Mouse (Mus musculus) cerebellum, postnatal 4 days (tissue): ENCODE results near the gene Ptch2.
A peak's percentile ranks its signal among the peaks of the same experiment; 100 is the strongest.

ENCODE experiments used
- DNase-seq, 2 experiments: peaks; one replicate each; pipeline ENCODE4 v3.0.0; 2022; ENCODE audit warnings: low spot score in 2 of 2, mixed read lengths in 1 of 2

Gene Ptch2

GRCm38 (mm10) chr4:117127991-117128686 lies 32.3 kb downstream of the Ptch2 start:
- no peak for DNase-seq

GRCm38 (mm10) chr4:117130790-117131189 lies 34.9 kb downstream of the Ptch2 start:
- DNase-seq = no peak

- no peak for DNase-seq
These were observed 35.3 kb downstream of the Ptch2 start for GRCm38 (mm10) chr4:117131198-117131597.

GRCm38 (mm10) chr4:117131890-117132793 lies 36.3 kb downstream of the Ptch2 start:
- peak in 1 of 2 experiments; percentile 52 for DNase-seq

- no peak for DNase-seq
These were observed 36.9 kb downstream of the Ptch2 start for GRCm38 (mm10) chr4:117132794-117133143.

- DNase-seq = no peak
These were observed 37.5 kb downstream of the Ptch2 start for GRCm38 (mm10) chr4:117133366-117133796.

- peak; percentile 92 to 97 for DNase-seq
These were observed 38.1 kb downstream of the Ptch2 start, which contains the start of gene Plk3 for GRCm38 (mm10) chr4:117133817-117134600. Plk3 (minus strand) TSS chr4:117133963.

- DNase-seq = no peak
These were observed 38.7 kb downstream of the Ptch2 start for GRCm38 (mm10) chr4:117134601-117134995.

- no peak for DNase-seq
These were observed 40.2 kb downstream of the Ptch2 start for GRCm38 (mm10) chr4:117136034-117136433.

- DNase-seq = no peak
These were observed 42.7 kb downstream of the Ptch2 start for GRCm38 (mm10) chr4:117138295-117139216.

- DNase-seq = no peak
These were observed 43.3 kb downstream of the Ptch2 start for GRCm38 (mm10) chr4:117139217-117139612.

GRCm38 (mm10) chr4:117140613-117141012 lies 44.7 kb downstream of the Ptch2 start:
- DNase-seq = no peak

- DNase-seq = no peak
These were observed 47.1 kb downstream of the Ptch2 start for GRCm38 (mm10) chr4:117143023-117143422.

- no peak for DNase-seq
These were observed 49.4 kb downstream of the Ptch2 start for GRCm38 (mm10) chr4:117145248-117145647.

- peak; percentile 69 to 85 for DNase-seq
These were observed 50.3 kb downstream of the Ptch2 start for GRCm38 (mm10) chr4:117146176-117146575.

GRCm38 (mm10) chr4:117148047-117148713 lies 52.3 kb downstream of the Ptch2 start:
- DNase-seq = no peak

- DNase-seq = no peak
These were observed 52.9 kb downstream of the Ptch2 start for GRCm38 (mm10) chr4:117148815-117149214.

GRCm38 (mm10) chr4:117149291-117150211 lies 53.7 kb downstream of the Ptch2 start:
- DNase-seq = no peak

- no peak for DNase-seq
These were observed 54.4 kb downstream of the Ptch2 start for GRCm38 (mm10) chr4:117150212-117150733.
